Mouse (Mus musculus) thymus, postnatal 36 days (tissue): Measurements from ENCODE around the gene Sptlc3.
A peak's percentile ranks its signal among the peaks of the same experiment; 100 is the strongest.

ENCODE experiments used
- DNase-seq, 2 experiments: peaks; one replicate each; pipeline ENCODE4 v3.0.0; 2022; ENCODE audit warnings: mixed read lengths in 2 of 2

Sptlc3 gene

GRCm38 (mm10) chr2:139493836-139494235 lies at the start of gene Sptlc3:
TSS of gene Sptlc3 (plus strand) at chr2:139493913.
- DNase-seq: no peak

- no peak for DNase-seq
Observed at GRCm38 (mm10) chr2:139467726-139468125, 26.0 kb upstream of the Sptlc3 start.

GRCm38 (mm10) chr2:139488708-139489107 lies 5.0 kb upstream of the Sptlc3 start:
- DNase-seq: no peak

GRCm38 (mm10) chr2:139494629-139495028 lies 916 bp downstream of the Sptlc3 start:
- DNase-seq: no peak

- no peak for DNase-seq
Observed at GRCm38 (mm10) chr2:139561966-139562505, 68.3 kb downstream of the Sptlc3 start.

GRCm38 (mm10) chr2:139579280-139579679 lies 85.6 kb downstream of the Sptlc3 start:
- no peak for DNase-seq

- no peak for DNase-seq
Observed at GRCm38 (mm10) chr2:139582766-139583165, 89.1 kb downstream of the Sptlc3 start.

- no peak for DNase-seq
Observed at GRCm38 (mm10) chr2:139587660-139588200, 94.0 kb downstream of the Sptlc3 start.

- DNase-seq: peak; percentile 13 to 24
Observed at GRCm38 (mm10) chr2:139589905-139590304, 96.2 kb downstream of the Sptlc3 start.

- no peak for DNase-seq
Observed at GRCm38 (mm10) chr2:139590888-139591698, 97.4 kb downstream of the Sptlc3 start.

GRCm38 (mm10) chr2:139592109-139592508 lies 98.4 kb downstream of the Sptlc3 start:
- no peak for DNase-seq

GRCm38 (mm10) chr2:139597229-139597628 lies 103.5 kb downstream of the Sptlc3 start:
- no peak for DNase-seq

- no peak for DNase-seq
Observed at GRCm38 (mm10) chr2:139601543-139602194, 108.0 kb downstream of the Sptlc3 start.

GRCm38 (mm10) chr2:139608167-139608566 lies 114.5 kb downstream of the Sptlc3 start:
- DNase-seq: no peak

GRCm38 (mm10) chr2:139608810-139609209 lies 115.1 kb downstream of the Sptlc3 start:
- no peak for DNase-seq

GRCm38 (mm10) chr2:139609231-139609630 lies 115.5 kb downstream of the Sptlc3 start:
- no peak for DNase-seq

GRCm38 (mm10) chr2:139609662-139610291 lies 116.1 kb downstream of the Sptlc3 start:
- no peak for DNase-seq

GRCm38 (mm10) chr2:139612410-139613107 lies 118.8 kb downstream of the Sptlc3 start:
- DNase-seq: no peak

- no peak for DNase-seq
Observed at GRCm38 (mm10) chr2:139626496-139626895, 132.8 kb downstream of the Sptlc3 start.

GRCm38 (mm10) chr2:139628731-139629130 lies 135.0 kb downstream of the Sptlc3 start:
- DNase-seq: no peak

GRCm38 (mm10) chr2:139629653-139630052 lies 135.9 kb downstream of the Sptlc3 start:
- DNase-seq: no peak

GRCm38 (mm10) chr2:139634506-139634905 lies 140.8 kb downstream of the Sptlc3 start:
- DNase-seq: no peak
